Mouse (Mus musculus): Measurements from ENCODE around the gene Prok1. TPM values are rescaled to one million over a fixed set of nuclear protein-coding genes. Genes with fewer than 3 reads are reported as not detected.

Prok1 gene
- polyA plus RNA-seq, 1 experiment = not detected

GRCm38 (mm10) chr3:107223230-107223629 is 16.3 kb downstream of the Prok1 start:
- Histone ChIP-seq H3K27me3 (replicated peaks) (peaks cover 20% of the 10 kb centered on the region), H3K4me1 (no peaks in the 10 kb centered on the region), H3K36me3 (replicated peaks; ENCODE audit: low read length) (no peaks in the 10 kb centered on the region), H3K9me3 (peaks cover 11% of the 10 kb centered on the region), H3K4me3 (replicated peaks) (no peak overlapping the region)
- TF ChIP-seq GATA1 (IDR thresholded peaks at IDR 0.05; ENCODE audit: borderline replicate concordance, low read length) (no peak), FLI1 (IDR thresholded peaks at IDR 0.05; ENCODE audit: low read length) (no peak)

GRCm38 (mm10) chr3:107221608-107222007 is 17.9 kb downstream of the Prok1 start, which contains the start of gene Cym:
TSS of gene Cym (minus strand) at chr3:107221732.
- Histone ChIP-seq H3K4me1 (no peaks in the 10 kb centered on the region), H3K9me3 (peaks cover 11% of the 10 kb centered on the region), H3K36me3 (replicated peaks; ENCODE audit: low read length) (no peaks in the 10 kb centered on the region), H3K4me3 (replicated peaks) (no peak within 1 kb of the TSS), H3K27me3 (replicated peaks) (peaks cover 22% of the 10 kb centered on the region)
- TF ChIP-seq FLI1 (IDR thresholded peaks at IDR 0.05; ENCODE audit: low read length) (no peak), GATA1 (IDR thresholded peaks at IDR 0.05; ENCODE audit: borderline replicate concordance, low read length) (no peak)

GRCm38 (mm10) chr3:107218572-107218971 is 20.9 kb downstream of the Prok1 start:
- H3K4me1 ChIP-seq = no peaks in the 10 kb centered on the region

GRCm38 (mm10) chr3:107217101-107217480 is 22.4 kb downstream of the Prok1 start:
- Histone ChIP-seq H3K4me1 (no peaks in the 10 kb centered on the region), H3K4me3 (replicated peaks) (no peak overlapping the region), H3K27me3 (replicated peaks) (peaks cover 23% of the 10 kb centered on the region), H3K36me3 (replicated peaks; ENCODE audit: low read length) (no peaks in the 10 kb centered on the region), H3K9me3 (no peaks in the 10 kb centered on the region)
- TF ChIP-seq GATA1 (IDR thresholded peaks at IDR 0.05; ENCODE audit: borderline replicate concordance, low read length) = no peak
- no peak for TF ChIP-seq FLI1 (IDR thresholded peaks at IDR 0.05; ENCODE audit: low read length)

More at GRCm38 (mm10) chr3:107218572-107218971, 20.9 kb downstream of the Prok1 start:
- TF ChIP-seq FLI1 (IDR thresholded peaks at IDR 0.05; ENCODE audit: low read length) (no peak), GATA1 (IDR thresholded peaks at IDR 0.05; ENCODE audit: borderline replicate concordance, low read length) (no peak)
- Histone ChIP-seq H3K27me3 (replicated peaks) (peaks cover 29% of the 10 kb centered on the region), H3K4me3 (replicated peaks) (no peak overlapping the region), H3K36me3 (replicated peaks; ENCODE audit: low read length) (no peaks in the 10 kb centered on the region), H3K9me3 (no peaks in the 10 kb centered on the region)

- Histone ChIP-seq H3K36me3 (replicated peaks; ENCODE audit: low read length) (no peaks in the 10 kb centered on the region), H3K4me3 (replicated peaks) (no peak overlapping the region)
Observed at GRCm38 (mm10) chr3:107216400-107217100, 23.0 kb downstream of the Prok1 start.

GRCm38 (mm10) chr3:107214606-107215005 is 24.9 kb downstream of the Prok1 start:
- H3K4me3 ChIP-seq (replicated peaks) = peak overlapping the region; percentile 19
- H3K9me3 ChIP-seq = no peaks in the 10 kb centered on the region
- no peaks in the 10 kb centered on the region for H3K36me3 ChIP-seq (replicated peaks; ENCODE audit: low read length)
- H3K27me3 ChIP-seq (replicated peaks) = peaks cover 20% of the 10 kb centered on the region
- TF ChIP-seq GATA1 (IDR thresholded peaks at IDR 0.05; ENCODE audit: borderline replicate concordance, low read length) (no peak), FLI1 (IDR thresholded peaks at IDR 0.05; ENCODE audit: low read length) (no peak)
- no peaks in the 10 kb centered on the region for H3K4me1 ChIP-seq

More at GRCm38 (mm10) chr3:107216400-107217100, 23.0 kb downstream of the Prok1 start:
- TF ChIP-seq FLI1 (IDR thresholded peaks at IDR 0.05; ENCODE audit: low read length) = no peak
- TF ChIP-seq GATA1 (IDR thresholded peaks at IDR 0.05; ENCODE audit: borderline replicate concordance, low read length) = no peak
- H3K9me3 ChIP-seq = no peaks in the 10 kb centered on the region
- peaks cover 23% of the 10 kb centered on the region for H3K27me3 ChIP-seq (replicated peaks)
- no peaks in the 10 kb centered on the region for H3K4me1 ChIP-seq

- Histone ChIP-seq H3K4me3 (replicated peaks) (peak overlapping the region; percentile 77), H3K27me3 (replicated peaks) (peaks cover 17% of the 10 kb centered on the region), H3K4me1 (peaks cover 6% of the 10 kb centered on the region), H3K36me3 (replicated peaks; ENCODE audit: low read length) (no peaks in the 10 kb centered on the region), H3K9me3 (no peaks in the 10 kb centered on the region)
- TF ChIP-seq FLI1 (IDR thresholded peaks at IDR 0.05; ENCODE audit: low read length) (no peak), GATA1 (IDR thresholded peaks at IDR 0.05; ENCODE audit: borderline replicate concordance, low read length) (no peak)
Observed at GRCm38 (mm10) chr3:107207625-107208253, 31.8 kb downstream of the Prok1 start.

GRCm38 (mm10) chr3:107206490-107207150 is 32.9 kb downstream of the Prok1 start:
- H3K27me3 ChIP-seq (replicated peaks) = peaks cover 17% of the 10 kb centered on the region
- no peak for TF ChIP-seq GATA1 (IDR thresholded peaks at IDR 0.05; ENCODE audit: borderline replicate concordance, low read length)
- TF ChIP-seq FLI1 (IDR thresholded peaks at IDR 0.05; ENCODE audit: low read length) = no peak

GRCm38 (mm10) chr3:107205994-107206393 is 33.5 kb downstream of the Prok1 start:
- no peak for TF ChIP-seq FLI1 (IDR thresholded peaks at IDR 0.05; ENCODE audit: low read length)
- no peak for TF ChIP-seq GATA1 (IDR thresholded peaks at IDR 0.05; ENCODE audit: borderline replicate concordance, low read length)
- Histone ChIP-seq H3K36me3 (replicated peaks; ENCODE audit: low read length) (no peaks in the 10 kb centered on the region), H3K9me3 (no peaks in the 10 kb centered on the region), H3K4me3 (replicated peaks) (no peak overlapping the region), H3K27me3 (replicated peaks) (peaks cover 20% of the 10 kb centered on the region), H3K4me1 (peaks cover 6% of the 10 kb centered on the region)

More at GRCm38 (mm10) chr3:107206490-107207150, 32.9 kb downstream of the Prok1 start:
- no peaks in the 10 kb centered on the region for H3K9me3 ChIP-seq
- no peak overlapping the region for H3K4me3 ChIP-seq (replicated peaks)
- peaks cover 6% of the 10 kb centered on the region for H3K4me1 ChIP-seq
- no peaks in the 10 kb centered on the region for H3K36me3 ChIP-seq (replicated peaks; ENCODE audit: low read length)

All from megakaryocyte, embryonic 14.5 days (primary cell).